Mouse (Mus musculus) CH12.LX (cell line): Measurements from ENCODE around the gene Nacc1.
A peak's percentile ranks its signal among the peaks of the same experiment; 100 is the strongest.

Source experiments
- CHD2 ChIP-seq: IDR thresholded peaks from 2 replicates; pipeline ENCODE4 v1.6.1; 2011; ENCODE audit warnings: low read length, improper control_type of control experiment
- CTCF ChIP-seq, 2 experiments: IDR thresholded peaks in 1 of 2; conservative IDR thresholded peaks in 1 of 2; 2 replicates each; pipeline ENCODE4 v1.5.1; 2011 to 2012; ENCODE audit warnings: low read depth in 2 of 2, low read length in 2 of 2, improper control_type of control experiment in 1 of 2, inconsistent platforms in 1 of 2, mild to moderate bottlenecking in 1 of 2, moderate library complexity in 1 of 2
- E2F4 ChIP-seq: IDR thresholded peaks from 2 replicates; pipeline ENCODE4 v1.6.1; 2011; ENCODE audit warnings: low read depth, low read length, improper control_type of control experiment; ENCODE audit not compliant: insufficient replicate concordance
- ELF1 ChIP-seq: IDR thresholded peaks from 2 replicates; pipeline ENCODE4 v1.6.1; 2014; ENCODE audit warnings: low read depth, mild to moderate bottlenecking, inconsistent platforms, low read length, improper control_type of control experiment
- JUN ChIP-seq: IDR thresholded peaks from 2 replicates; pipeline ENCODE4 v1.6.1; 2011; ENCODE audit warnings: low read depth, mild to moderate bottlenecking, low read length, improper control_type of control experiment, moderate library complexity; ENCODE audit not compliant: insufficient read depth
- MAFK ChIP-seq: IDR thresholded peaks from 2 replicates; pipeline ENCODE4 v1.6.1; 2011; ENCODE audit warnings: low read length, improper control_type of control experiment; ENCODE audit not compliant: insufficient replicate concordance
- NRF1 ChIP-seq: IDR thresholded peaks from 2 replicates; pipeline ENCODE4 v1.6.1; 2014; ENCODE audit warnings: low read depth, mild to moderate bottlenecking, inconsistent platforms, low read length, improper control_type of control experiment, moderate library complexity
- POLR2A ChIP-seq: IDR thresholded peaks from 2 replicates; pipeline ENCODE4 v1.6.1; 2011; ENCODE audit warnings: low read depth, mild to moderate bottlenecking, improper control_type of control experiment, low read length
- POLR2AphosphoS2 ChIP-seq: IDR thresholded peaks from 2 replicates; pipeline ENCODE4 v1.6.1; 2011; ENCODE audit warnings: low read depth, low read length, improper control_type of control experiment
- RCOR1 ChIP-seq: conservative IDR thresholded peaks from 2 replicates; pipeline ENCODE4 v1.6.1; 2012; ENCODE audit warnings: low read depth, mild to moderate bottlenecking, inconsistent platforms, low read length, improper control_type of control experiment
- USF2 ChIP-seq: conservative IDR thresholded peaks from 2 replicates; pipeline ENCODE4 v1.6.1; 2011; ENCODE audit warnings: low read depth, low read length, improper control_type of control experiment

DNA sequence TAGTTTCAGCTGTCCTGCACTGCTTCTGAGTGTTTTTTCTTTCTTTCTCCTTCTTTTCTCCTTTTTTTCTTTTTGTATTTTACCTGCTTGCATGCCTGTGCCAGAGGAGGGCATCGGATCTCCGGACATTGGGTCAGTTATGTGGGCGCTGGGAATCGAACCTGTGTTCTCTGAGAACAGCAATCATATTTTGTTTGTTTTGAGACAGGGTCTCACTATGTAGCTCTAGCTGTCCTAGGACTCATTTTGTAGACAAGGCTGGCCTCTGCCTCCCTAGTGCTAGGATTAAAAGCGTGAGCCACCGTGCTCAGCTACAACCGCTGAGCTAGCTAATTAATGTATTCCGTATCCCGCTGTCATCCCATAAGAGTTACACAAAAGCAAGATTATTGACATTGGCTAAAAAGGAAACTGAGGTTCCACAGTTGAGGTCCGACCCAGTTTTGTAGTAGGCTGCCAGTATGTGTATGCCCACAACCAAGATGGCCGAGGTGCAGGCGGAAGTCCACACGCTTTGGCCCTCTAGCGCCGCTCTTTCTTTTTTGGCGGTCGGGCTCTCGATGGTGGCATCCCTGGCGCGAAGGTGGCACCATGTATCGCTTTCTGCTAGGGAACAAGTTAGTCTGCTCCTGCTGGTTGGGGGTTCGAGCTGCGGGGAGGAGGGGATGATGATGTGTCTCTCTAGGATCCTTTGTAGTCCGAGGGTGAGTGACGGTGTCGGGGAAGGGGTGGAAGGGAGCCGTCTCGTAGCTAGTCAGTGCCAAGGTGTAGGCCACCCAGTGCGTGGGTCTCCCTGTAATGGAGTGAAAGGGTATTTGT lies 22.9 kb downstream of the Nacc1 start:
- TF ChIP-seq CHD2: peak; percentile 62
- no peak for TF ChIP-seq USF2
- TF ChIP-seq JUN: no peak
- TF ChIP-seq RCOR1: no peak
- peak; percentile 88 for TF ChIP-seq ELF1
- TF ChIP-seq POLR2A: peak; percentile 76
- peak; percentile 86; the same call in 1 of the 2 replicates for TF ChIP-seq E2F4
- TF ChIP-seq CTCF (conservative IDR thresholded peaks at IDR 0.05 in 1 of 2, IDR thresholded peaks at IDR 0.05 in 1 of 2; ENCODE audit: low read depth in 2 of 2, low read length in 2 of 2): peak in 1 of 2 experiments; percentile 57; a peak in 2 of 4 replicates
- peak; percentile 72 for TF ChIP-seq NRF1
- no peak; the same call in 1 of the 2 replicates for TF ChIP-seq MAFK
- 0 out of 2 replicates have a peak, but pooled peaks have one; percentile 62 for TF ChIP-seq POLR2AphosphoS2
